Mouse (Mus musculus): ENCODE measurements around the gene 4930404H24Rik. TPM values are rescaled to one million over a fixed set of nuclear protein-coding genes. Genes with fewer than 3 reads are reported as not detected.
A peak's percentile ranks its signal among the peaks of the same experiment; 100 is the strongest.

4930404H24Rik gene
- total and polyA plus RNA-seq, 2 experiments from 2014 or later = not detected

GRCm38 (mm10) chr2:153509211-153510029 lies 16.8 kb downstream of the 4930404H24Rik start:
- peak; percentile 71 for DNase-seq (ENCODE audit: low spot score)
- 0 out of 2 replicates have a peak, but pooled peaks have one; percentile 59 for ATAC-seq (ENCODE audit: low FRiP score)
- 0 out of 2 replicates have a peak overlapping the region, but pooled peaks have one; percentile 14 for H3K9ac ChIP-seq (replicated peaks; ENCODE audit: low read length, poor library complexity, severe bottlenecking)
- no peak overlapping the region; the same call in 1 of the 2 replicates for H3K4me2 ChIP-seq (ENCODE audit: low read depth, low read length, poor library complexity, severe bottlenecking)
- no peak for TF ChIP-seq CTCF (IDR thresholded peaks at IDR 0.05)
- H3K27ac ChIP-seq (ENCODE audit: low read depth, low read length) = peak overlapping the region; percentile 68
- H3K27me3 ChIP-seq (ENCODE audit: insufficient read depth, low read length) = no peaks in the 10 kb centered on the region
- H3K4me3 ChIP-seq (ENCODE audit: low read depth, low read length) = no peak overlapping the region
- 8% methylated on average over 18 of the region's 18 CpGs for WGBS
- H3K36me3 ChIP-seq (ENCODE audit: insufficient read depth, low read length) = no peaks in the 10 kb centered on the region
- peaks cover 4% of the 10 kb centered on the region; the same call in 1 of the 2 replicates for H3K4me1 ChIP-seq (ENCODE audit: insufficient read depth, low read length)
- H3K9me3 ChIP-seq (ENCODE audit: low read length) = no peaks in the 10 kb centered on the region

- DNase-seq (ENCODE audit: low spot score) (no peak), ATAC-seq (ENCODE audit: low FRiP score) (no peak)
- Histone ChIP-seq H3K4me3 (ENCODE audit: low read depth, low read length) (no peak overlapping the region), H3K4me2 (ENCODE audit: low read depth, low read length, poor library complexity, severe bottlenecking) (no peak overlapping the region), H3K27ac (ENCODE audit: low read depth, low read length) (no peak overlapping the region), H3K36me3 (ENCODE audit: insufficient read depth, low read length) (no peaks in the 10 kb centered on the region), H3K9me3 (ENCODE audit: low read length) (no peaks in the 10 kb centered on the region), H3K9ac (replicated peaks; ENCODE audit: low read length, poor library complexity, severe bottlenecking) (no peak overlapping the region), H3K27me3 (ENCODE audit: insufficient read depth, low read length) (no peaks in the 10 kb centered on the region), H3K4me1 (ENCODE audit: insufficient read depth, low read length) (peaks cover 4% of the 10 kb centered on the region; the same call in 1 of the 2 replicates)
- 82% methylated on average over 8 of the region's 8 CpGs for WGBS
- no peak for TF ChIP-seq CTCF (IDR thresholded peaks at IDR 0.05)
Observed at GRCm38 (mm10) chr2:153510136-153510535, 17.5 kb downstream of the 4930404H24Rik start.

- no peak overlapping the region for H3K4me2 ChIP-seq (ENCODE audit: low read depth, low read length, poor library complexity, severe bottlenecking)
- WGBS = 59% methylated on average over 6 of the region's 6 CpGs
- no peak overlapping the region for H3K9ac ChIP-seq (replicated peaks; ENCODE audit: low read length, poor library complexity, severe bottlenecking)
- H3K9me3 ChIP-seq (ENCODE audit: low read length) = no peaks in the 10 kb centered on the region
- H3K27me3 ChIP-seq (ENCODE audit: insufficient read depth, low read length) = no peaks in the 10 kb centered on the region
- no peaks in the 10 kb centered on the region for H3K36me3 ChIP-seq (ENCODE audit: insufficient read depth, low read length)
- no peak for TF ChIP-seq CTCF (IDR thresholded peaks at IDR 0.05)
- ATAC-seq (ENCODE audit: low FRiP score) = no peak
- H3K4me3 ChIP-seq (ENCODE audit: low read depth, low read length) = no peak overlapping the region
- no peak for DNase-seq (ENCODE audit: low spot score)
- H3K27ac ChIP-seq (ENCODE audit: low read depth, low read length) = no peak overlapping the region
- H3K4me1 ChIP-seq (ENCODE audit: insufficient read depth, low read length) = peaks cover 4% of the 10 kb centered on the region; the same call in 1 of the 2 replicates
Observed at GRCm38 (mm10) chr2:153511562-153511961, 19.0 kb downstream of the 4930404H24Rik start.

- DNase-seq (ENCODE audit: low spot score) = no peak
- 81% methylated on average over 14 of the region's 14 CpGs for WGBS
- peaks cover 4% of the 10 kb centered on the region; the same call in 1 of the 2 replicates for H3K4me1 ChIP-seq (ENCODE audit: insufficient read depth, low read length)
Observed at GRCm38 (mm10) chr2:153512416-153513323, 20.1 kb downstream of the 4930404H24Rik start.

DNA sequence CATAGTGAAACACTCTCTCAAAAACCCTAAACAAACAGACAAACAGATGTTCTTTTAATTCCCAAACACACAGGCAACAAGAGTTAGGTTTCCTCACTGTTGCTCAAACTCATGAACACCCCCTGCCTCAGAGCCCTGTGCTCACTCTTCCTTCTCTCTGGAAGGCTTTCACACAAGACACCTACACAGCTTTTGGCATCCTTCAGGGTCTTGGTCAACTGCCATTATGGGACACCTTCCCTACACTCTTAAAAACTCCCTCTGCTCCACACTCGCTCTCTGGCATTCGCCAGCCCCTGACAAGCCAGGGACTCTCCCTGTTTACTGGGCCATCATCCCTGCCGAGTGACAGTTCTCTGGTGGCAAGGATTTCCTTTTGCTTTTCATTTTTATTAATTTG lies 21.4 kb downstream of the 4930404H24Rik start:
- 90% methylated on average over 3 of the region's 3 CpGs for WGBS
- DNase-seq (ENCODE audit: low spot score) (no peak), ATAC-seq (ENCODE audit: low FRiP score) (no peak)
- H3K27me3 ChIP-seq (ENCODE audit: insufficient read depth, low read length) = no peaks in the 10 kb centered on the region
- peaks cover 4% of the 10 kb centered on the region; the same call in 1 of the 2 replicates for H3K4me1 ChIP-seq (ENCODE audit: insufficient read depth, low read length)
- no peaks in the 10 kb centered on the region for H3K9me3 ChIP-seq (ENCODE audit: low read length)
- no peak overlapping the region for H3K4me3 ChIP-seq (ENCODE audit: low read depth, low read length)
- H3K9ac ChIP-seq (replicated peaks; ENCODE audit: low read length, poor library complexity, severe bottlenecking) = no peak overlapping the region
- TF ChIP-seq CTCF (IDR thresholded peaks at IDR 0.05) = no peak
- H3K27ac ChIP-seq (ENCODE audit: low read depth, low read length) = no peak overlapping the region
- no peaks in the 10 kb centered on the region for H3K36me3 ChIP-seq (ENCODE audit: insufficient read depth, low read length)
- H3K4me2 ChIP-seq (ENCODE audit: low read depth, low read length, poor library complexity, severe bottlenecking) = no peak overlapping the region

More at GRCm38 (mm10) chr2:153512416-153513323, 20.1 kb downstream of the 4930404H24Rik start:
- no peak for TF ChIP-seq CTCF (IDR thresholded peaks at IDR 0.05)
- Histone ChIP-seq H3K4me2 (ENCODE audit: low read depth, low read length, poor library complexity, severe bottlenecking) (no peak overlapping the region), H3K27me3 (ENCODE audit: insufficient read depth, low read length) (no peaks in the 10 kb centered on the region), H3K9me3 (ENCODE audit: low read length) (no peaks in the 10 kb centered on the region), H3K9ac (replicated peaks; ENCODE audit: low read length, poor library complexity, severe bottlenecking) (no peak overlapping the region), H3K36me3 (ENCODE audit: insufficient read depth, low read length) (no peaks in the 10 kb centered on the region), H3K4me3 (ENCODE audit: low read depth, low read length) (no peak overlapping the region), H3K27ac (ENCODE audit: low read depth, low read length) (no peak overlapping the region)
- ATAC-seq (ENCODE audit: low FRiP score) = no peak
